Mouse (Mus musculus): ENCODE data around the gene Mgmt.

- TF ChIP-seq CTCF (IDR thresholded peaks at IDR 0.05; ENCODE audit: low read depth) (no peak), EP300 (IDR thresholded peaks at IDR 0.05; ENCODE audit: low read depth) (no peak)
Measured at GRCm38 (mm10) chr7:136926178-136926577, 31.8 kb downstream of the Mgmt start.
